Mouse (Mus musculus): ENCODE data around the gene Olfr1335.
"Not testable (repeated sequence)": the region's sequence is repeated elsewhere in the genome, so short reads cannot be mapped to it uniquely, and the experiment has no call there.

Gene Olfr1335

DNA sequence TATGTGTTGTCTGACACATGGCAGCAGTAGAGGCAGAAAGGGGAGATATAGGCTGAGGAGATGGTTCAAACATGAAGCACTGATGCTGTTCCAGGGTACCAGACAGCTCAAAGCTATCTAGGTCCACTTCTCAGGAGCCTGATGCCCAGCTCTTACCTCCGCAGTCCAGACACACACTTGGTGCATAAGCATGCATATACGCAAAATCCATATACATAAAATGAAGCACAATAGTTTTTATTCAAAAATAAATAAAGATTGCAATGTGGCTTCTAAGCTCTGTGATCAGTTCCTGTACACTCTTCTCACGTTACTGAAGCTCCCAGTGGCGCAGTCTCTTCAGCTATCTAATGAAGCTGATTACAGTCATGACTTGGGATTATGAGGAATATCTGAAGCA lies at the start of gene Olfr1335:
TSS of gene Olfr1335 (minus strand) at position 101 of the 400 bp plus-strand sequence.
- no peak for DNase-seq

DNA sequence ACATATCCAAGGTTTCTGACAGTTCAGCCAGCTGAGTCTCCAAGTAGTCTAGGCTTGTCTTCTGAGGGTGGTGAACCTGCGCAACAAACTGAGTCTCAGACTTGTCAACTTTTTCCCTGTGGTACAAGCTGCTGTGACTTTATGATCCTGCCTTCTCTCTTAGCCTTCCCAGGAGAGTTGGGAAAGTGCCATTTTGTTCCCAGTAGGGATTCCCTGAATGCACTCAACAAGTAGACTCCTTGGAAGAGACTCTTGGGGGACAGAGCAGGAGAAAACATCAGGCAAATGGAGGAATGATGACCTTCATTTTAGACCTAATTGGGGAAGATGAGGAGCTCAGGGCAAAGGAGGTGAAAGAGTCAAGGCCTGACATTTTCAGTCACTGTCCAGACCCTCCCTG lies 26.4 kb upstream of the Olfr1335 start, which contains the start of gene Olfr1333:
TSS of gene Olfr1333 (minus strand) at position 101 of the 400 bp plus-strand sequence.
- DNase-seq: no peak

DNA sequence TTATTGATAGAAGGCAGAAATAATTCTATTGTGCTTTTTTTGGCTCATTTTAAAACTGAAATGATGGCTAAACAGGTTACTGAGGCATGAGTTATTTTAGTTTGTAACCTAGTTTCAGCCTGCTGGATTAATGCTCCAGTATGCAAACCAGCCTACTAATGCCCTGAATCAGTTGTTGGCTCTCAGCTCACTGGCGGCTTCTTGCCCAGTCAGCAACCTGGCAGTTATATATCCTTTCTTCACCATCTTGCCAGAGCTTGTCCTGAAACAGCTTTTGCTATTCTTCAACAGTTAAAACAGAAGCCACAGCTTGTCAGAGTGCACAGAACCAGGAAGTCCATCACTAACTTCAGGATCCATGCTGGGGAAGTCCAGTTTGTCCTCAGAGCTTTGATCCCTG lies 9.2 kb upstream of the Olfr1335 start:
- DNase-seq: no peak

DNA sequence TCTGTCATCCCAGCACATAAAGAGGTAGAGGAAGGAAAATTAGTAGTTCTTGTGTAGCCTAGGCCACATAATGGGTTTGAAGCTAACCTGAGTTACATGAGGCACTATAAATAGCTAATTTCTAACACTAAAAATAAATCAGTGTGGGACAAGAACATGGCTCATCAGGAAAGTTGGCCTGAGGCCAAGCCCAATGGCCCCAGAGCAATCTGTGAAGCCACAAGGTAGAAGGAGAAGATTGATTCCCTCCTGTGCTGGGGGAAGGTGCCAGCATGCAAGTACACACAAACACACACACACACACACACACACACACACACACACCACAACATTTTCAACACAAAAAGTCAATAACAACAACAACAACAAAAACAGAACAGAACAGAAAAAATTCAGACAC lies 16.9 kb downstream of the Olfr1335 start:
- DNase-seq: not testable (repeated sequence)

DNA sequence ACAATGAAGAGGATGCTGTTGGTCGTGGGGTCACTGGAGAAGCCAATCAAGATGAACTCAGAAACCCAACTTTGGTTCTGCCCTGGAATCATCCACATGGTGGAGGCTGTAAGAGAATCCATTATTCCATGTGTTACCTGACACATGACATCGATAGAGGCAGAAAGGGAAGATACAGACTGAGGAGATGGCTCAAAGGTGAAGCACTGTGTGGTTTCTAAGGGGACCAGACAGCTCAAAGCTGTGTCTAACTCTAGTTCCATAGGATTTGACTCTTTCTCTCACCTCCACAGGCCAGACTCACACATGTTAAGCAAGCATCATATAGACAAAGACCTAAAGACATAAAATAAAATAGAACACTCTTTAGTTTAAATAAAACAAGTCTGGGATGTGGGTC lies 27.3 kb downstream of the Olfr1335 start, which contains the start of gene Olfr1337:
TSS of gene Olfr1337 (minus strand) at position 101 of the 400 bp plus-strand sequence.
- no peak for DNase-seq

Data from lung, adult 18-20 months (tissue).